Mouse (Mus musculus): Measurements from ENCODE around the gene Srsf7.

Srsf7 gene

DNA sequence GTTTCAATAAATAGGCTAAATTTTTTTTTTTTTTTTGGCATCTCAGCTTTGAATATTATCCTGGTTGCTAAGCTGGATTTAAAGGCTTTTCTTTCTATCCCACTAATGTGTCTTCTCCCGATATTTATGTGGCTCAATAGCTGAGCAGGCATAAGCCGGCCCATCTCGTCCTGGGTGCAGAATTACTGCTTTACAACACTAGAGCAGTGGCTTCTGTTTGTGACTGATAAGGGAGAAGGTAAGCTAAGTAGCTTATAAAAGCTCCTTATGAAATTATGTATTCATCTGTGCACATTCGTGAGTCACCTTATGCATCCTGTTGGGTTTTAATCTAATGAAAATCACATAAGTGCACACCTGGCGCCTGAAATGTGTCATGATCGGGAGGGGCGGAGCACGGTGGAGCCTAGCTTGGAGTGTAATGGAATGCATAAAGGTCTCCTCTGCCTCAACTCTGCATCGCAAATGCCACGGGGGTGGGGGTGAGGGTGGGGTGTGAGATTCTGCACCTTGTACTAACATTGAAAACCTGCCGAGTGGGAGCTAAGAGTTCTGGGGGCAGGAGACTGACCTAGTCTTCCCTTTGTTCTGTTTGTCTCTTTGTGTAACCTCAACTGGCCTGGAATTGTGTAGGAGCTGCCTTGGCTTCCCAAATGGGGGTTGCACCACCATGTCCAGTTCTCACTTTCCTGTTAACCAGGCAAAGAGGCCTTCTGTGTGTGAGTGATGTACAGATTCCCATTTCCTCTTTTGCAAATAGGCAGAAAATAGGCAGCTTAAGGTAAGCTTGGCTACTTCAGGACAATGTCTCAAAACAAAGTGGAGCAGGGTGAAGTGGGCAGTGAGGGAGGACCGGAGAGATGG lies 54.1 kb downstream of the Srsf7 start:
- DNase-seq: no peak

GRCm38 (mm10) chr17:80151353-80151752 lies 55.8 kb downstream of the Srsf7 start:
- no peak for DNase-seq
